Mouse (Mus musculus): Measurements from ENCODE around the gene Lpar2.

Lpar2 gene

DNA sequence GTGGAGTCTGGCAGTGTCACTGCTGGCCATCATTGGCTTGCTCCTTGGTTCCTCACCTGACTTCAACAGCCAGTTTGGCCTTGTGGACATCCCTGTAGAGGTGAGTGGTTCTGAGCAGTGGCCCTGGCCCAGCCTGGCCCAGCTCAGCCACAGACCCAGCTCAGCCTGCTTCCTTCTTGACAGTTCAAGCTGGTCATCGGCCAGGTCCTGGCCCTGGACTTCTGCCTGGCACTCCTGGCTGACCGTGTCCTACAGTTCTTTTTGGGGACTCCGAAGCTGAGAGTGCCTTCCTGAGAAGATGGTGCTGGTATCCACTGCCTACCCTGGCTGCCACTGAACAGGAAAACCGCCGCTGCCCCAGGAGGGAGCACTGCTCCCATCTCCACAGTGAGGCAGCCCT, 15.0 kb upstream of the Lpar2 start:
- no peak for DNase-seq (ENCODE audit: low read depth)

DNA sequence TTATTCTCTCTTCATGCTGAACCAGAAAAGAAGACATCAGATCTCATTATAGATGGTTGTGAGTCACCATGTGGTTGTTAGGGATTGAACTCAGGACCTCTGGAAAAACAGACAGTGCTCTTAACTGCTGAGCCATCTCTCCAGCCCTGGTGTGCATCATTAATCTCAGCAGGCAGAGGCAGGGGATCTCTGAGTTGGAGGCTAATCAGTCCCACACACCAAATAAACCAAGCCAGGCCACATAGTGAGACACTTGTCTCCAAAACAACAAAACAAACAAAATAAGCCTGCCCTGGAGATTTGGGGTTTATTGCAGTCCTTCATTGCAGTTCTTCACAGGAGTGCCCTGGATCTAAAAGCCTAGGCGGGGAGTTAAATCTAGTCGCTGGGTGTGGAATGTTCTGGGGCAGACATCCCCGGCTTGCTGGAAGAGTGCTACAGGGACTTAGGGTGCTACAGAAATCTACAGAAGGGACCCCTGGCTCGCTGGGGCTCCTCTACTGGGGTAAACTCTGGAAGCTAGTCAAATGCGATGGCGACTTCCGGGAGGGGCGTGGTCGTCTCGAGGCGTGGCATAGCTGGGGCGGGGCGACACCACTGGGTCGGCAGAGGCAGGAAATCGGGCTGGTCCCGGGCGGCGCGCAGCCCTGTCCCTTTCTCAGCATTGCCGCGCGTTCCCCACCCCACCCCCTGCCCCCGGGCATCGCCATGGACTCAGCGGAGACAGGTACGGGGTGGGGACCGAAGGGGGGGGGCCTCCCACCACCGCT, 13.9 kb upstream of the Lpar2 start, which contains the start of gene Gmip:
Gene Gmip, plus strand, starts transcription at position 586 of the 770 bp plus-strand sequence.
- DNase-seq (ENCODE audit: low read depth): no peak

DNA sequence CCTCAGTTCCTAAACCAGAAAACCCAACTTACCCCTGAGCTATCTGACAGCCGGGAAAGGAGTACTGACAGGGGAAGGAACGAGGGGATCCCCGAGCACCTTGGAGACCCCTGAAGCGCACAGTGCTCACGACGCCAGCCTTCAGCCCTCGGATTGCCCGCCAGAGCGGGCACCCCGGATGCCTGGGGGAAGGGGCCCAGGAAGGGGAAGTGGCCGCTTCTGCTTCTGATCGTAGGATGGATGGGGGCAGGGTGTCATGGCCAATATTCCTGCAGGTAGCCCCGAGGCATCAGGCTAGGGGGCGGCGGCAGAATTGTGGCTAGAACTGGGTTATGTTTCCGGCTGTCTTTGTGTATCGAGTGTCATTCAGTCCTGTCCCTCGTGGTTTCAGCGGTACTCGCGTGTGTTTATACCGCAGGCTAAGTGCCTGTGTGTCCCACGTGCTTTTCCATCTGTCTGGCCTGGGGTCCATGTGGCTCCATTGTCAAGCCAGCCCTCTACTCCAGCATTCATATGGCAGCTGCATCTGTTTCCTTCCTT, 13.3 kb upstream of the Lpar2 start:
- no peak for DNase-seq (ENCODE audit: low read depth)

DNA sequence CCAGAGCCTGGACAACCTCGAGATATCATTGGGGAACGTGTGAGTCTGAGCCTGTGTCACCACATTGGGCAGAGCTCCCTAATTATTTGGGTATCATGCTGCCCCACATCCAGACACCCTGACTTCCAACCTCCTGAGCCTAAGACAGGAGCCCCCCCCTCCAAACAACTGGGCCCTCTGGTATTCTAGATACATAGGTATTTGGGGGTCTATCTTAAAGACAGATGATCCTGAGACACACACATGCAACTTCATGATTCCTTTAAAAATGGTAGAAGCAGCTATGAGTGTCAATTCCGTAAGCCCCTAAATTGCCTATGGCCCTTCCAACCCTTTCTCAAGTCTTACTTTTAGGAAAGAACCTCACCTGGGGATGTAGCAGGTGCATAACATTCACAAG, 12.4 kb upstream of the Lpar2 start:
- no peak for DNase-seq (ENCODE audit: low read depth)

DNA sequence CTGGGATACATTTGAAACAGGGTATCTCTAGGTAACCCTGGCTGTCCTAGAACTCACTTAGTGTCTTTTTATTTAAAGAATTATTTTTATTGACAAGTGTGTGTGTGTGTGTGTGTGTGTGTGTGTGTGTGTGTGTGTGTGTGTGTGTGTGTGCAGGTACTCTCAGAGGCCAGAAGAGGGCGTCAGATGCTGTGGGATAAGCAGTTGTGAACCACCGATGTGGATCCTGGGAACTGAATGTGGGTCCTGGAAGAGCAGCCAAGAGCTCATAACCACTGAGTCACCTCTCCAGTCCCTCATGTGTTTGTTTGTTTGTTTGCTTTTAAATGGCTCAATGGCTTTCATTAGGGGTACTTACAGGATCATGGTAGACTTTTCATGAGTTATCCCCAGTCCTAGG, 7.3 kb upstream of the Lpar2 start:
- DNase-seq (ENCODE audit: low read depth): no peak

DNA sequence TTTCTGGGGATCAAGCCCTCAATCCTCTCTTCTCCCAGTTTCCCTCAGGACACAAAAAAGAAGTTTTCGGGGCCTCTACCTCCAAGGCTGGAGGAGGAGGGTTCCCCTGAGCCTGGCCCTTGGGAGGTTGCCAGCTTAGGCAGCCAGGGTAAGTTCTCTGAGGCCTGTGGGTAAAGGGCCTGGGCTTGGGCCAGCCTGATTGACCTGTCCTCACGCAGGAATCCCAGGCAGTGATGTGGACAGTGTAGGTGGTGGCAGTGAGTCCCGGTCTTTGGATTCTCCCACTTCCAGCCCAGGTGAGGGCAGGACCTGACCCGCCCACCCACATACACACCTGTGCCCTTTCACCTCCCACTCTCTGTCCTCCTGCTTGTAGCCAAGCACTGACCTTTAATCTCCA, 6.8 kb upstream of the Lpar2 start:
- no peak for DNase-seq (ENCODE audit: low read depth)

DNA sequence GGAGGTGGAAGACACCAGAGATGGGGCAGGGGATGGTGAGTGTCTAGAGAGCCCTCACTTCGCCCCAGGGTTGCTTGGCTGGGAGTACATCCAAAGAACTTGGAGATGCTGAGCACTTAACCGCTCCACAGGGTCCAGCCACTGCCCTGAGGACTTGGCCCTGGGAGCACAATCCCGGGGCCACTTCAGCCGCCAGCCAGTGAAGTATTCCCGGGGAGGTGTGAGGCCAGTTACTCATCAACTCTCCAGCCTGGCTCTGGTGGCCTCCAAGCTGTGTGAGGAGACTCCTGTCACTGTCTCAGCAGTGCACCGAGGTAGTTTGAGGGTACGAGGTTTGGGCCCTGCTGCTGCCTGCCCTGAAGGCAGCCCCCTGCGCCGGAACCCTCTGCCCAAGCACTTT, 1.8 kb upstream of the Lpar2 start:
- no peak for DNase-seq (ENCODE audit: low read depth)

DNA sequence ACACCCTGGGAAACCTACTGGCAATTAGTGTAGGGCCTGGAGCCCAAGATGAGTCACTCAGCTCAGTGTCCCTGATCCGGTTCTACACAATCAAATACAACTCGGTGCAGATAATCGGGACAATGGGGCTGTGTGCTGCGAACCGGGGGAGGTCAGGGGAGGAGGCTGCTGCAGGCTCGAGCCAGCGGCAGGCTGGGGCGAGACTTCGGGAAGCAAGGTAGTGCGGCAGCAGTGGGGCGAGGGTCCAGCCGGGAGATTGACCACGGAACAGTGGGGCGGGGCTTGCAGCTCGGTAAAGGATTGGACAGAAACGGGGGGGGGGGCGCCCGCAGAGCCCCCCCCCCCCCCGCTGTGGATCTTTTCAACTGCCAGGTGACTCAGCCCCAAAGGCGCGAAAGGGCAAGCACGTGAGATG, 251 bp upstream of the Lpar2 start:
- peak; percentile 33 for DNase-seq (ENCODE audit: low read depth)

DNA sequence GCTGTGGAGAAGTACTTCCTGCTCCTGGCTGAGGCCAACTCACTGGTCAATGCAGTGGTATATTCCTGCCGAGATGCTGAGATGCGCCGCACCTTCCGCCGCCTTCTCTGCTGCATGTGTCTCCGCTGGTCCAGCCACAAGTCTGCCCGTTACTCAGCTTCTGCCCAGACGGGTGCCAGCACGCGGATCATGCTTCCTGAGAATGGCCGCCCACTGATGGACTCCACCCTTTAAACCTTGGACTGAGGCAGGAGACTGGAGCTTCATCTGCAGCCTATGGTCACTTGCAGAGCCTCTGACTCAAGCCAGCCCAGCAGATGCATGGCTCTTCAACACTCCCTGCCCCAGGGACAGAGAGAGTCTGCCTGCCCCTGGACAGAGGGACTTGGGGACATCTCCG, 4.1 kb downstream of the Lpar2 start:
- DNase-seq (ENCODE audit: low read depth): no peak

DNA sequence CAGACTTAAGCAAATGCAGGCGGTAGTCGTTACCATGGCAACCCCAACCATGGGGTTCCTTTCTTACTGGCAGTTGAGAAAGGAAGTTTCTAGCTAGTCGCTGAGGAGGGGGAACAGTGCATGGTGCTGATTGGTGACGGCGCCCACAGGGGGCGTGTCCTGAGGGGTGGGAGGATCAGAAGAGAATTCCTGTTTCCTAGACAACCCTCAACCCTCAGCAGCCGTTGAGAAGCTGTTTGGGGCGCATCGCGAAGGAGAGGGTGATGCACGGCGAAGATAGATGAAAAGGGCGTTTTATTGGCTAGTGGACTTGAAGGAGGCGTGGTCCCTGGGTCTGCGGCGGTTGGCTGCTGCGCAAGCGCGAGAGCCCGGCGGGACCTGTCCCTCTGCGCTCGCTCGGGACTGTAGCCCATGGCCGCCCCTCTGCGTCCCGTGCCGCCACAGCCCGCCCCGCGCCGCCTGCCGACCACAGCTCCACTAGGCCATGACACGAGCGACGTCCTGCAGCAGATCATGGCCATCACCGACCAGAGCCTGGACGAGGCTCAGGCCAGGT, 10.1 kb downstream of the Lpar2 start, which contains the start of gene Pbx4:
Gene Pbx4, plus strand, starts transcription at position 194 of the 556 bp plus-strand sequence.
- peak; percentile 86 for DNase-seq (ENCODE audit: low read depth)

DNA sequence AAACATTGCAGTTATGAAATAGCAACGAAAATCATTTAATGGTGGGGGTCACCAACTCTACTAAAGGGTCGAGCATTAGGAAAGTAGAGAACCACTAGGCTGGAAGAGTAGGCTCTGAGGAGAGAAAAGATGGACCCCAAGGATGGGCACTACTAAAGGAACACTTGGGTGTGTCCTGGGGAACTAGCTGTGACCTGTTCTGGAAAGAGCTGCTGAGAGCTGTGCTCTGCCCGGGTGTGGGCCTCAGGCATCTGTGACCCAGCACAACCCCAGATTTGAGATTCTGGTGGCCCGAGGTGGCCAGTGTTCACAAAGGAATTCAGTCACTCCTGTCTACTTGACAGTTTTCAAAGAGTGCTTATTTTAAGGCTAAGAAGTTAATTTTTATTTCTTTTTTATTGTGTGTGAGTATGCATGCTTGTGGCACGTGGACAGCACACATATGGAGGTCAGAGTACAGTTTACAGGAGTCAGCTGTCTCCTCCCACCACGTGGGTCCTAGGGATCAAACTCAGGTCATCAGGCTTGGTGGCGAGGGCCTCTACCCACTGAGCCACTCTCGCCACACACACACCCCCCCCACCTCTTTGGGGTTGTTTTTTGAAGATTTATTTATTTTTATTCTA, 14.9 kb downstream of the Lpar2 start:
- DNase-seq (ENCODE audit: low read depth): no peak

DNA sequence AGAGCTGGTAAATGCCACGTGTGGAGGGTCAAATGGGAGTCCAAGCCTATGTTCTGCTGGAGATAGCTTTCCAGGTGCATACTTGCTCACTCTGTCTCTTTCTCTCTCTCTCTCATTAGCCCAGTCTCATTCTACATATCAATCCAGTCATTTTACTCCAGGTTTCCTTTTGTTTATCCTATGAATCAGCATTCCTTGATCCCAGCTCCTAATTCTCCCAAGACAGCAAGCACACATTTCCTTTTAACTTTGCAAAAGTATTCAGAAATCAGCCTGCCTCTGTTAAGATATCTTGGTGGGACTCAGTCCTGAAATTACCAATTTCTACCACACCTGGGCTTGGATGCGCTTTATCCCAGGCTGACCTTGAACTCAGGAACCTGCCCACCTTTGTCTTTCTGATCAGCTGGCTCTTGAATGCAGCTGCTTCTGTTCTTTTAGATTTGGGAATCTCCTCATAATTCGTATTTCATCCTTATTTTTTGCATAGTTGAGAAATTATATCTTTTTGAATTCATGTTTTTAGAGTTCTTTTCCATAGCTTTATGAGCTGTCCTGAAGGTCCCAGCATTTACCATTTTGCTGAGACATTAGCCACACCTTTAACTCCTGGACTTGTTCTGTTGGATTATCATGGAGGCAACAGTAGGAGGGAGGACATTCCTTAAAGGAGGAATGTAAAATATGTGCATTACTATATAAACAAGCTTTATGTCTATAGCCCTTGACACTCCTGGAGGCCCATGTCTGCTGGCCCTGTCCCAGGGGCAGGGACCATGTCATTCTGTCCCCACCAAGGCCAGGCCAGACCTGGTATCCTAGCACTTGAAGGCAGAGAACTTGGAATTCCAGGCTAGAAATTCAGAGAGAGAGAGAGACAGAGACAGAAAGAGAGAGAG, 25.2 kb downstream of the Lpar2 start:
- DNase-seq (ENCODE audit: low read depth): no peak

DNA sequence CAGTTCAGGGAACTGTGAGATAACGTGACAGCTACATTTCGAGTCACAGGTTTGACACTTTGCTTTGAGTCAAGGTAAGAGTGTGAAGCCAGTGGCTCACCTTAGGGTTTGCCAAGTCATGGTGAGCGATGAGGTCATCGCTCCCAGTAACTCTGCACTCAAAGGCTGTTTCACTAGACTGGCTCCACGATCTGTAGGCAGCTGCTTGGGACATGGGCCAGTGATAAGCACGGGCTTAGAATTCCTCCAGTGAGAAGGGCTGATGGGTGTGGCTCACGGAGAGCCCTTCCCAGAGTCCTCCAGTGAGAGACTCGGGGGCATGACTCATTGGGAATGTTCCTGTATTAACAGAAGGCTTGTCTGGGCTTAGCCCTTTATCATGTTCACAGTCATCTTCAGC, 26.7 kb downstream of the Lpar2 start:
- peak; percentile 73 for DNase-seq (ENCODE audit: low read depth)

DNA sequence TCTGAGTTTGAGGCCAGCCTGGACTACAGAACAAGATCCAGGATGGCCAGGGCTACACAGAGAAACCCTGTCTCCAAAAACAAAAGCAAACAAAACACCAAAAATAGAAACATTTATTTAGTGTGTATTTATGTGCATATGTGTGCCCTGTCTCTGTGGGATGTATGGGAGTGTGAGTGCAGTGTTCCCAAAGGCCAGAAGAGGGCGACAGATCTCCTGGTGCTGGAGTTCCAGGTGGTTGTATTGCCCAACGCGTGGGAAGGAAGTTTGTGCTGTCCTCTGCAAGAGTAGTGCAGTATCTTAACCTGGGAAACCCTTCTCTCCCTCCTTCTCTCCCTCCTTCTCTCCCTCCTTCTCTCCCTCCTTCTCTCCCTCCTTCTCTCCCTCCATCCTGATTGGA, 27.7 kb downstream of the Lpar2 start:
- DNase-seq (ENCODE audit: low read depth): no peak

DNA sequence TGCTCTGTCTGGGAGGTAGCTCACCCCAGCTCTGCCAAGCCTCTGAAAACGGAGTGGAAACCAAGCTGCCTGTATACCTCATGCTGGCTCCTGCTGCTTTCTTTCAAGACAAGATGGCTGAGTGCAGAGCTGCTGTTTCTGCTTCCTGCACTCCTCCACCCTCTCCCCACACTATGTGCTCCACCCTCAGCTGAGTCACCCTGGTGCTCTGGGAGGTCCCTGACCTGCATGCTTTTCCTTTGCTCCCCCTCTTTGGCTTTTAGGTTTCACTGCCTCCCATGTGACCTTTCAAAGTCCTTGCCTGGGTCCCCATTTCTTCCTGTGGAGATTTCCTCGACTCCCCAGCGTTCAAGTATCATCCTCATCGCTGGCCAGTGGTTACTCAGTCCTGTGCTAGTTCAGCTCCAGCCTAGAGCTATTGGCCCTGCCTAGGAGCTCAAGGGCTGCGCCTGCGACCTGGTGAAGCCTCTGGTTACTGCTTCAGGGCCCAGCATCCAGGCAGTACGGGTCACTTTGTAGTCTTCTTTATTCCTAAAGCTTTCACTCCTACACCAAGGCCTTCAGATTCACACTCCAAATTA, 28.8 kb downstream of the Lpar2 start:
- DNase-seq (ENCODE audit: low read depth): no peak

DNA sequence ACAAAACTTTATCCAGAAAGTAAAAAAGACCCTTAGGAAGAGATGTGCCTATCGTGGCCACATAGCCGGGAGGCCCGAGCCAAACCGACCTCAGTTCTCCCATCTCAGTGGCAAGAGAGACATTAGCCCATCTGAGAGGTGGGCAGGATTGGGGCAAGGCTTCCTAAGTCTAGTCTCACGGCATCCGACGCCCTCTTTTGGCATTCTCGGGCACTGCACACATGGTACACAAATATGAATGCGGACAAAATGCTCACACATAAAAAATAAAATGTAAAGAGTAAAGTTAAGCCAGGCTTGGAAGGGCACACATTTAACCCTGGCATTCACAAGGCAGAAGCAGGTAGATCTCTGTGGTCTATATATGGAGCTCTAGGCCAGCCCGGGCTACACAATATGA, 31.6 kb downstream of the Lpar2 start:
- no peak for DNase-seq (ENCODE audit: low read depth)

DNA sequence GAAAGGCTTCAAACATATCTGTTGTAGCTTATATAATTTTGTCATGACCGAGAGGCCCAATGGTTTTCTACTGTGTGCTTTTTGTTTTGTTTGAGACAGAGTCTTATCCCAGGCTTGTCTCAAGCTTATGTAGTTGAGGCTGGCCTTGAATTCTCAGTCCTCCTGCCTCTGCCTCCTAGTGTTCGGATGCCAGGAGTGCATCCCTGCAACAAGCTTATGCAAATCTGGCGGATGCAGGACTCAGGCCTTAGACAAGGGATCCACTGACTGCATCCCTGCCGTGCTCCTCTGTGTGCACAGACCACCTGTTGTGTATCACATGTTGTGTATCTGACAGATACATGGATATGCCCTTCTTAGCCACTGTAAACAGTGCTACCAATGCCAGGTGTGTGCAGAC, 38.6 kb downstream of the Lpar2 start:
- DNase-seq (ENCODE audit: low read depth): no peak

DNA sequence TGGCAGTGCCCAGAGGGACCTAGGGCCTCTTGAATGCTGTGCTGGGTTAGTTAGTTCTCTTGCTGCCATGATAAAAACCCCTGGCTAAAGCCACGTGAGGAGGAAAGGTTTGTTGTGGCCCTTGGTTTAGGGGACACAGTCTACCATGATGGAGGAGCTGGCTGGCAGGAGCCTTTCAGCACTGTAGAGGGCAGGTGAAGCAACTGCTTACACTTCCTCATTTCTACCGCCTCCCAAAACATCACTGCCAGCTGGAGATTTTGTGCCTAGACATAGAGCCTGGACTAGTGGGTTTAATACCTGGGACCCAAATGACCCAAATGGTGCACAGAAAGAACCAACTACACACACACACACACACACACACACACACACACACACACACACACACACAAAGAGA, 39.0 kb downstream of the Lpar2 start:
- no peak for DNase-seq (ENCODE audit: low read depth)

DNA sequence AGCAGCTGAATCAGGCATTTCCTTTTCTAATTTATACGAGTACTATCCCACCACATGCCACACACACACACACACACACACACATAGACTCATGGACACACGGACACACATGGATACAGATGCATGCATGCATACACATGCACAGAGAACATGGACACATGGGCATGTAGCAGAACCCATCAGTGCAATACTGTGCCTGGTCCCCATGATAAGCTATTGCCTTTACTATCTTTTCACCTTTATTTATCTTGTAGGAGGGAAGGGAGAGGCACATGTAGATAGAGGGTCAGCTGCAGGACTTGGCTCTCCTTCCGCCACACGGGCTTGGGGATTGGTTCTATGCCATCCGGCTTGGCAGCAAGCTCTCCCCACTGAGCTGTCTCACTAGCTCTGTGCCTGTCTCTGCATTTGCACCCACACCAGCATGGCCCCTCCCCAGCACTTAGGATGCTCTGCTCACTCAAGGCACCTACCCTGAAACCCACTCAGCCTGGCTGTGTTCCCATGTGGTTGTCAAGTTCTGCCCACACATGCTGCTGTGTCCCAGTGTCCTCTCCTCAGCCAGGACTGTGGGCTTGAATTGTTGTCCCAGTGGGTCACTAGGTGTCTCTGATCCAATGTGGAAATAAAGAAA, 41.3 kb downstream of the Lpar2 start:
- DNase-seq (ENCODE audit: low read depth): no peak

DNA sequence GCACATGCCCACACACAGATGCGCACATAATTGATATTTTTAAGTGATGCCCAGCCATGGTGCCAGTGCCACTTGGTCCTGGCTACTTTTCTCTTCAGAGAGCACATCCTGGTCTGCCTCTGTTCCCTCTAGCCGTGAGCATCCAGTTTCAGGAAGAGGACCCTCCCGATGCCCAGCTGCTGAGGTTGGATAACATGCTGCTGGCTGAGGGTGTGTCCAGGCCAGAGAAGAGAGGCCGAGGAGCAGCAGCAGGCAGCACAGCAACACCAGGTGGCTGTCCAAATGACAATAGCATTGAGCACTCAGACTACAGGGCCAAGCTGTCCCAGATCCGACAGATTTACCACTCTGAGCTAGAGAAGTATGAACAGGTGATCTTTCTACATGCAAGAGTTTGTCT, 42.0 kb downstream of the Lpar2 start:
- DNase-seq (ENCODE audit: low read depth): no peak

DNA sequence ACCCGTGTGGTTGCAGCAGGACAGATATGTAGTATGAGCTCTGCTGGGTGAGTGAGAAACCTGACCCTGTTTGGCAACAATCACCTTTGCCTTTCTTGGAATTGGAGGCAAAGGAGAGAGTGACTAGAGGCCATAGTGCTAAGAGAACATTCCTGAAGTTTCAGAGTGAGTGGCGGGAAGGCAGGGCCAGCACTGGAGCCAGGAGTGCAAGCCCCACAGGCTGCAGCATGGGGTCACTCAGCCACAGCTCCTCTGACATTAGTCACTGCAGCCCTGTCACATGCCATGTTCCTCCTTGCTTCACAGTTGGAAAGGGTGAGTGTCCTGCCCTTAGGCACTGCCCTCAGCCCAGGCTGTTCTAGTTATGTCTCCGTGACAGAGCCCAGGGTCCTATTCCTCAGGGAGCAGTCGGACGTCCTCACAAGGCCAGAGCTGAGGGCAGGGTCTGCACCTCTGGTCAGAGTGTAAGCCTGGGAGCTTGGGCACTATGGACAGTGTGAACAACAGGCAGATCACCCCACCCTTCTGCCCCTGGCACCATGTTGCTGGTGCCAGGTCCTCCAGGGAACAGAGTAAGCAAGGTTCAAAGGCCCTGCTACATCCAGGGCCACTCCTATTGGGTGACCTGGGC, 45.6 kb downstream of the Lpar2 start:
- DNase-seq (ENCODE audit: low read depth): no peak

Data from fibroblast of lung, adult 2 months (primary cell).